Mouse (Mus musculus): ENCODE results near the gene Spn.

- TF ChIP-seq CTCF (IDR thresholded peaks at IDR 0.05; ENCODE audit: borderline replicate concordance, extremely low read depth, insufficient read depth, insufficient read length) (no peak), POLR2A (IDR thresholded peaks at IDR 0.05; ENCODE audit: borderline replicate concordance, extremely low read depth, insufficient read depth, insufficient read length, poor library complexity, severe bottlenecking) (no peak)
These were observed 8.6 kb upstream of the Spn start for GRCm38 (mm10) chr7:127146267-127146603.
